Mouse (Mus musculus): ENCODE measurements around the gene Lrrc27. TPM values are rescaled to one million over a fixed set of nuclear protein-coding genes. Genes with fewer than 3 reads are reported as not detected.

Gene Lrrc27
- polyA plus RNA-seq, 1 experiment from 2014 or later: 3.4 TPM

- H3K4me2 ChIP-seq: no peak overlapping the region
- 78% methylated on average over 14 of the region's 14 CpGs for WGBS
- ATAC-seq (ENCODE audit: insufficient number of reproducible peaks, low FRiP score): no peak
Measured at GRCm38 (mm10) chr7:139214596-139215340, 2.0 kb downstream of the Lrrc27 start.

GRCm38 (mm10) chr7:139215516-139215915 is 2.7 kb downstream of the Lrrc27 start:
- WGBS: 64% methylated on average over 1 of the region's 1 CpGs
- no peaks in the 10 kb centered on the region for H3K9me3 ChIP-seq (replicated peaks)
- ATAC-seq (ENCODE audit: insufficient number of reproducible peaks, low FRiP score): no peak

More at GRCm38 (mm10) chr7:139214596-139215340, 2.0 kb downstream of the Lrrc27 start:
- no peaks in the 10 kb centered on the region for H3K36me3 ChIP-seq
- no peaks in the 10 kb centered on the region for H3K27me3 ChIP-seq (replicated peaks)
- no peaks in the 10 kb centered on the region for H3K9me3 ChIP-seq (replicated peaks)
- H3K27ac ChIP-seq (ENCODE audit: poor library complexity, severe bottlenecking): no peak overlapping the region
- no peak overlapping the region for H3K9ac ChIP-seq
- H3K4me3 ChIP-seq: no peak overlapping the region
- H3K4me1 ChIP-seq (replicated peaks): peaks cover 20% of the 10 kb centered on the region

GRCm38 (mm10) chr7:139215946-139216345 is 3.2 kb downstream of the Lrrc27 start:
- Histone ChIP-seq H3K4me1 (replicated peaks) (peaks cover 20% of the 10 kb centered on the region), H3K4me2 (no peak overlapping the region), H3K9me3 (replicated peaks) (no peaks in the 10 kb centered on the region), H3K27ac (ENCODE audit: poor library complexity, severe bottlenecking) (no peak overlapping the region), H3K36me3 (no peaks in the 10 kb centered on the region), H3K27me3 (replicated peaks) (no peaks in the 10 kb centered on the region), H3K9ac (no peak overlapping the region), H3K4me3 (no peak overlapping the region)
- no peak for ATAC-seq (ENCODE audit: insufficient number of reproducible peaks, low FRiP score)
- 83% methylated on average over 7 of the region's 7 CpGs for WGBS

More at GRCm38 (mm10) chr7:139215516-139215915, 2.7 kb downstream of the Lrrc27 start:
- H3K4me3 ChIP-seq: no peak overlapping the region
- no peaks in the 10 kb centered on the region for H3K27me3 ChIP-seq (replicated peaks)
- H3K36me3 ChIP-seq: no peaks in the 10 kb centered on the region
- no peak overlapping the region for H3K4me2 ChIP-seq
- H3K27ac ChIP-seq (ENCODE audit: poor library complexity, severe bottlenecking): no peak overlapping the region
- H3K9ac ChIP-seq: no peak overlapping the region
- peaks cover 20% of the 10 kb centered on the region for H3K4me1 ChIP-seq (replicated peaks)

- Histone ChIP-seq H3K27ac (ENCODE audit: poor library complexity, severe bottlenecking) (no peak overlapping the region), H3K9ac (no peak overlapping the region), H3K4me2 (no peak overlapping the region), H3K4me3 (no peak overlapping the region), H3K27me3 (replicated peaks) (no peaks in the 10 kb centered on the region), H3K4me1 (replicated peaks) (peaks cover 20% of the 10 kb centered on the region), H3K9me3 (replicated peaks) (no peaks in the 10 kb centered on the region), H3K36me3 (no peaks in the 10 kb centered on the region)
- ATAC-seq (ENCODE audit: insufficient number of reproducible peaks, low FRiP score): no peak
- WGBS: 84% methylated on average over 9 of the region's 9 CpGs
Measured at GRCm38 (mm10) chr7:139216464-139216863, 3.7 kb downstream of the Lrrc27 start.

GRCm38 (mm10) chr7:139217046-139217445 is 4.3 kb downstream of the Lrrc27 start:
- no peaks in the 10 kb centered on the region for H3K27me3 ChIP-seq (replicated peaks)
- H3K36me3 ChIP-seq: no peaks in the 10 kb centered on the region
- no peak overlapping the region for H3K27ac ChIP-seq (ENCODE audit: poor library complexity, severe bottlenecking)
- no peak overlapping the region for H3K9ac ChIP-seq
- H3K4me1 ChIP-seq (replicated peaks): peaks cover 20% of the 10 kb centered on the region
- no peak for ATAC-seq (ENCODE audit: insufficient number of reproducible peaks, low FRiP score)
- no peaks in the 10 kb centered on the region for H3K9me3 ChIP-seq (replicated peaks)
- 80% methylated on average over 7 of the region's 7 CpGs for WGBS
- no peak overlapping the region for H3K4me3 ChIP-seq
- no peak overlapping the region for H3K4me2 ChIP-seq

GRCm38 (mm10) chr7:139218641-139219415 is 6.0 kb downstream of the Lrrc27 start:
- Histone ChIP-seq H3K4me3 (no peak overlapping the region), H3K9ac (no peak overlapping the region), H3K9me3 (replicated peaks) (no peaks in the 10 kb centered on the region), H3K4me1 (replicated peaks) (peaks cover 13% of the 10 kb centered on the region), H3K36me3 (no peaks in the 10 kb centered on the region), H3K27ac (ENCODE audit: poor library complexity, severe bottlenecking) (peak overlapping the region; percentile 2; the same call in 1 of the 2 replicates), H3K4me2 (no peak overlapping the region), H3K27me3 (replicated peaks) (no peaks in the 10 kb centered on the region)
- ATAC-seq (ENCODE audit: insufficient number of reproducible peaks, low FRiP score): no peak
- WGBS: 40% methylated on average over 6 of the region's 6 CpGs

- 83% methylated on average over 5 of the region's 5 CpGs for WGBS
- Histone ChIP-seq H3K27me3 (replicated peaks) (no peaks in the 10 kb centered on the region), H3K4me1 (replicated peaks) (peaks cover 15% of the 10 kb centered on the region), H3K27ac (ENCODE audit: poor library complexity, severe bottlenecking) (peak overlapping the region; percentile 2; the same call in 1 of the 2 replicates), H3K9me3 (replicated peaks) (no peaks in the 10 kb centered on the region), H3K4me2 (no peak overlapping the region), H3K9ac (no peak overlapping the region), H3K4me3 (no peak overlapping the region), H3K36me3 (no peaks in the 10 kb centered on the region)
- no peak for ATAC-seq (ENCODE audit: insufficient number of reproducible peaks, low FRiP score)
Measured at GRCm38 (mm10) chr7:139219486-139219885, 6.7 kb downstream of the Lrrc27 start.

GRCm38 (mm10) chr7:139220303-139220702 is 7.5 kb downstream of the Lrrc27 start:
- H3K9me3 ChIP-seq (replicated peaks): no peaks in the 10 kb centered on the region
- 31% methylated on average over 2 of the region's 2 CpGs for WGBS
- no peaks in the 10 kb centered on the region for H3K27me3 ChIP-seq (replicated peaks)
- H3K9ac ChIP-seq: no peak overlapping the region
- peaks cover 20% of the 10 kb centered on the region for H3K4me1 ChIP-seq (replicated peaks)
- no peak for ATAC-seq (ENCODE audit: insufficient number of reproducible peaks, low FRiP score)
- no peak overlapping the region for H3K4me3 ChIP-seq
- no peak overlapping the region for H3K4me2 ChIP-seq
- H3K27ac ChIP-seq (ENCODE audit: poor library complexity, severe bottlenecking): no peak overlapping the region
- no peaks in the 10 kb centered on the region for H3K36me3 ChIP-seq

- 65% methylated on average over 5 of the region's 5 CpGs for WGBS
- no peak for ATAC-seq (ENCODE audit: insufficient number of reproducible peaks, low FRiP score)
Measured at GRCm38 (mm10) chr7:139221072-139221471, 8.3 kb downstream of the Lrrc27 start.

GRCm38 (mm10) chr7:139221856-139222255 is 9.1 kb downstream of the Lrrc27 start:
- no peak overlapping the region for H3K4me2 ChIP-seq
- 83% methylated on average over 2 of the region's 2 CpGs for WGBS
- H3K4me3 ChIP-seq: no peak overlapping the region
- ATAC-seq (ENCODE audit: insufficient number of reproducible peaks, low FRiP score): no peak
- H3K9ac ChIP-seq: no peak overlapping the region
- H3K27ac ChIP-seq (ENCODE audit: poor library complexity, severe bottlenecking): no peak overlapping the region
- H3K9me3 ChIP-seq (replicated peaks): no peaks in the 10 kb centered on the region
- H3K27me3 ChIP-seq (replicated peaks): no peaks in the 10 kb centered on the region
- H3K36me3 ChIP-seq: no peaks in the 10 kb centered on the region
- H3K4me1 ChIP-seq (replicated peaks): peaks cover 21% of the 10 kb centered on the region

More at GRCm38 (mm10) chr7:139221072-139221471, 8.3 kb downstream of the Lrrc27 start:
- Histone ChIP-seq H3K9ac (no peak overlapping the region), H3K4me1 (replicated peaks) (peaks cover 20% of the 10 kb centered on the region), H3K36me3 (no peaks in the 10 kb centered on the region), H3K4me3 (no peak overlapping the region), H3K4me2 (no peak overlapping the region), H3K27me3 (replicated peaks) (no peaks in the 10 kb centered on the region), H3K9me3 (replicated peaks) (no peaks in the 10 kb centered on the region), H3K27ac (ENCODE audit: poor library complexity, severe bottlenecking) (no peak overlapping the region)

- Histone ChIP-seq H3K27ac (ENCODE audit: poor library complexity, severe bottlenecking) (no peak overlapping the region), H3K9ac (no peak overlapping the region), H3K4me1 (replicated peaks) (peaks cover 26% of the 10 kb centered on the region), H3K27me3 (replicated peaks) (no peaks in the 10 kb centered on the region), H3K4me2 (no peak overlapping the region), H3K36me3 (no peaks in the 10 kb centered on the region), H3K9me3 (replicated peaks) (no peaks in the 10 kb centered on the region), H3K4me3 (no peak overlapping the region)
- ATAC-seq (ENCODE audit: insufficient number of reproducible peaks, low FRiP score): no peak
- WGBS: 73% methylated on average over 4 of the region's 4 CpGs
Measured at GRCm38 (mm10) chr7:139222341-139222740, 9.6 kb downstream of the Lrrc27 start.

Measured in heart, embryonic 12.5 days (tissue).